Comparison of ENCODE assay signal across 20 mouse cellular contexts in genomic region chr6:41706275-41706674, GRCm38 (mm10). TPM values are rescaled to one million over a fixed set of nuclear protein-coding genes. Genes with fewer than 3 reads are reported as not detected.
DNase-seq lines count a peak whose midpoint lies in the region; ATAC-seq lines count a peak whose summit lies in the region.
"Had no signal": no experiment of that assay in that cellular context is flagged by ENCODE, and none has a peak within 500 bp of the region (broad histone marks: within the 10 kb centered on the region; RNA-seq: fewer than 3 reads in every experiment).

No protein-coding gene starts in this region.

- H3K9me3 ChIP-seq in forebrain, embryonic 11.5 days (ENCODE audit: control insufficient read depth, low read length), result no peaks in the 10 kb centered on the region
- H3K9me3 ChIP-seq in forebrain, embryonic 16.5 days (ENCODE audit: control insufficient read depth, low read length), result no peaks in the 10 kb centered on the region
- H3K9me3 ChIP-seq in intestine, embryonic 16.5 days (ENCODE audit: control insufficient read depth, low read length), result no peaks in the 10 kb centered on the region
- H3K9me3 ChIP-seq: forebrain, embryonic 13.5 days; limb, embryonic 15.5 days had no signal

- H3K27ac ChIP-seq in forebrain, embryonic 11.5 days (ENCODE audit: low read depth, low read length), result no peak overlapping the region
- H3K27ac ChIP-seq in forebrain, embryonic 16.5 days (ENCODE audit: low read length), result no peak overlapping the region
- no peak overlapping the region for H3K27ac ChIP-seq in intestine, embryonic 16.5 days (ENCODE audit: low read length)
- H3K27ac ChIP-seq: forebrain, embryonic 13.5 days; limb, embryonic 15.5 days; macrophage had no signal

- no peak overlapping the region for H3K9ac ChIP-seq in forebrain, embryonic 11.5 days (ENCODE audit: low read length)
- H3K9ac ChIP-seq in forebrain, embryonic 16.5 days (replicated peaks; ENCODE audit: low read depth, low read length), result no peak overlapping the region
- H3K9ac ChIP-seq in intestine, embryonic 16.5 days (ENCODE audit: low read depth, low read length), result no peak overlapping the region
- H3K9ac ChIP-seq: forebrain, embryonic 13.5 days; limb, embryonic 15.5 days had no signal

- WGBS in forebrain, embryonic 11.5 days, result 94% methylated on average over 7 of the region's 7 CpGs
- 93% methylated on average over 7 of the region's 7 CpGs for WGBS in forebrain, embryonic 16.5 days
- 88% methylated on average over 7 of the region's 7 CpGs for WGBS in intestine, embryonic 16.5 days

- H3K27me3 ChIP-seq in forebrain, embryonic 11.5 days (ENCODE audit: control insufficient read depth, insufficient read depth, low read length), result no peaks in the 10 kb centered on the region
- H3K27me3 ChIP-seq in forebrain, embryonic 16.5 days (replicated peaks; ENCODE audit: control insufficient read depth, insufficient read depth, low read length), result no peaks in the 10 kb centered on the region
- H3K27me3 ChIP-seq in intestine, embryonic 16.5 days (replicated peaks; ENCODE audit: control insufficient read depth, insufficient read depth, low read length), result no peaks in the 10 kb centered on the region
- H3K27me3 ChIP-seq: forebrain, embryonic 13.5 days; limb, embryonic 15.5 days had no signal

- no peak overlapping the region for H3K4me2 ChIP-seq in forebrain, embryonic 11.5 days (ENCODE audit: low read depth, low read length, severe bottlenecking)
- H3K4me2 ChIP-seq in forebrain, embryonic 16.5 days (ENCODE audit: low read length), result no peak overlapping the region
- no peak overlapping the region for H3K4me2 ChIP-seq in intestine, embryonic 16.5 days (ENCODE audit: low read depth, low read length)
- H3K4me2 ChIP-seq: forebrain, embryonic 13.5 days; limb, embryonic 15.5 days had no signal

- no peak overlapping the region for H3K4me3 ChIP-seq in forebrain, embryonic 11.5 days (ENCODE audit: low read depth, low read length)
- no peak overlapping the region for H3K4me3 ChIP-seq in forebrain, embryonic 16.5 days (replicated peaks; ENCODE audit: low read length)
- H3K4me3 ChIP-seq in intestine, embryonic 16.5 days (ENCODE audit: low read length), result no peak overlapping the region
- H3K4me3 ChIP-seq: forebrain, embryonic 13.5 days; limb, embryonic 15.5 days had no signal

- peak; percentile 61; the same call in 1 of the 2 replicates for ATAC-seq in forebrain, embryonic 11.5 days (replicated peaks; ENCODE audit: low FRiP score)
- ATAC-seq in forebrain, embryonic 16.5 days, result no peak
- ATAC-seq in intestine, embryonic 16.5 days, result peak; percentile 84
- peak; percentile 45 for ATAC-seq in megakaryocyte progenitor cell, adult 5-6 weeks (replicated peaks; ENCODE audit: poor library complexity)
- ATAC-seq in granulocyte monocyte progenitor cell, adult 5-6 weeks (replicated peaks; ENCODE audit: poor library complexity, severe bottlenecking), result no peak
- ATAC-seq: forebrain, embryonic 13.5 days; inflammation-experienced regulatory T-cells, adult 6 months had no signal

- no peaks in the 10 kb centered on the region for H3K36me3 ChIP-seq in forebrain, embryonic 11.5 days (ENCODE audit: control insufficient read depth, insufficient read depth, low read length)
- no peaks in the 10 kb centered on the region for H3K36me3 ChIP-seq in forebrain, embryonic 16.5 days (ENCODE audit: control insufficient read depth, insufficient read depth)
- H3K36me3 ChIP-seq in intestine, embryonic 16.5 days (ENCODE audit: control insufficient read depth, insufficient read depth, low read length), result no peaks in the 10 kb centered on the region
- H3K36me3 ChIP-seq: limb, embryonic 15.5 days had no signal

- H3K4me1 ChIP-seq in forebrain, embryonic 11.5 days (replicated peaks; ENCODE audit: control insufficient read depth, insufficient read depth, low read length), result no peaks in the 10 kb centered on the region
- no peaks in the 10 kb centered on the region for H3K4me1 ChIP-seq in forebrain, embryonic 16.5 days (replicated peaks; ENCODE audit: control insufficient read depth, insufficient read depth, low read length)
- no peaks in the 10 kb centered on the region for H3K4me1 ChIP-seq in intestine, embryonic 16.5 days (ENCODE audit: control insufficient read depth, insufficient read depth, low read length)
- H3K4me1 ChIP-seq: forebrain, embryonic 13.5 days; limb, embryonic 15.5 days had no signal

- no peak for DNase-seq in forebrain, embryonic 11.5 days (ENCODE audit: low spot score)
- peak; percentile 57 for DNase-seq in MEL-GATA-1-ER (ENCODE audit: extremely low read depth, low read depth)
- DNase-seq in kidney, postnatal 10 days, result no peak
- no peak for DNase-seq in adrenal gland, adult (ENCODE audit: inconsistent age in 2 of 2, low spot score in 1 of 2)
- DNase-seq: adrenal gland, postnatal 25 days; cerebellum, adult 9-11 months; heart, postnatal 14 days; kidney, postnatal 36 days; right cerebral cortex, adult 18-20 months had no signal

RNA-seq across cellular contexts. Expression of gene Kel, which starts 2.1 kb away (rescaled TPM):
- polyA plus RNA-seq in forebrain, embryonic 11.5 days (2014; fragmentation: Nextera tagmentation; extraction: Ambion mirVana), result 11.9 and 12.9 TPM in 2 replicates
- polyA plus RNA-seq in forebrain, embryonic 16.5 days (2015; fragmentation: Nextera tagmentation; extraction: Ambion mirVana), result 0.29 and 0.48 TPM in 2 replicates
- 3.4 and 5.5 TPM in 2 replicates for polyA plus RNA-seq in intestine, embryonic 16.5 days (2015; fragmentation: Nextera tagmentation; extraction: Ambion mirVana)
- 15.2 and 34.6 TPM in 2 replicates for total RNA-seq in megakaryocyte progenitor cell, adult 5-6 weeks (2015)
- 4.7 and 9.3 TPM in 2 replicates for total RNA-seq in megakaryocyte progenitor cell, adult 5-6 weeks (2017)
- total RNA-seq in granulocyte monocyte progenitor cell, adult 5-6 weeks (2014; fragmentation: Nextera tagmentation), result 0.98 and 13.5 TPM in 2 replicates
- total RNA-seq in granulocyte monocyte progenitor cell, adult 5-6 weeks (2017), result 0.13 and 1.7 TPM in 2 replicates
- total RNA-seq: adrenal gland, postnatal 25 days; gastrocnemius, adult 8-10 months; left cerebral cortex, adult 18-20 months had no signal
- polyA plus RNA-seq: inflammation-experienced regulatory T-cells, adult 6 months; macrophage had no signal

RNA-seq across cellular contexts. Expression of gene Llcfc1, which starts 22.0 kb away (rescaled TPM):
- not detected in 2 replicates for polyA plus RNA-seq in forebrain, embryonic 11.5 days (2014; fragmentation: Nextera tagmentation; extraction: Ambion mirVana)
- not detected in 2 replicates for polyA plus RNA-seq in forebrain, embryonic 16.5 days (2015; fragmentation: Nextera tagmentation; extraction: Ambion mirVana)
- polyA plus RNA-seq in intestine, embryonic 16.5 days (2015; fragmentation: Nextera tagmentation; extraction: Ambion mirVana), result 1.1 and 1.6 TPM in 2 replicates
- total RNA-seq in megakaryocyte progenitor cell, adult 5-6 weeks (2015), result not detected in 2 replicates
- total RNA-seq in megakaryocyte progenitor cell, adult 5-6 weeks (2017), result not detected in 2 replicates
- not detected in 2 replicates for total RNA-seq in granulocyte monocyte progenitor cell, adult 5-6 weeks (2014; fragmentation: Nextera tagmentation)
- not detected in 2 replicates for total RNA-seq in granulocyte monocyte progenitor cell, adult 5-6 weeks (2017)
- total RNA-seq: adrenal gland, postnatal 25 days; gastrocnemius, adult 8-10 months; heart, postnatal 14 days; left cerebral cortex, adult 18-20 months had no signal
- polyA plus RNA-seq: forebrain, embryonic 13.5 days; inflammation-experienced regulatory T-cells, adult 6 months; limb, embryonic 15.5 days; macrophage; neural tube, embryonic 14.5 days had no signal

RNA-seq across cellular contexts. Expression of gene Trpv5, which starts 25.7 kb away (rescaled TPM):
- polyA plus RNA-seq in forebrain, embryonic 11.5 days (2014; fragmentation: Nextera tagmentation; extraction: Ambion mirVana), result not detected in 2 replicates
- polyA plus RNA-seq in forebrain, embryonic 16.5 days (2015; fragmentation: Nextera tagmentation; extraction: Ambion mirVana), result not detected in 2 replicates
- polyA plus RNA-seq in intestine, embryonic 16.5 days (2015; fragmentation: Nextera tagmentation; extraction: Ambion mirVana), result 0.11 and 0.13 TPM in 2 replicates
- 0.10 TPM in 1 of 2 replicates, not detected in the other for total RNA-seq in megakaryocyte progenitor cell, adult 5-6 weeks (2015)
- total RNA-seq in megakaryocyte progenitor cell, adult 5-6 weeks (2017), result not detected in 2 replicates
- not detected in 2 replicates for total RNA-seq in granulocyte monocyte progenitor cell, adult 5-6 weeks (2014; fragmentation: Nextera tagmentation)
- not detected in 2 replicates for total RNA-seq in granulocyte monocyte progenitor cell, adult 5-6 weeks (2017)
- total RNA-seq: adrenal gland, postnatal 25 days; gastrocnemius, adult 8-10 months; heart, postnatal 14 days; left cerebral cortex, adult 18-20 months had no signal
- polyA plus RNA-seq: forebrain, embryonic 13.5 days; inflammation-experienced regulatory T-cells, adult 6 months; limb, embryonic 15.5 days; macrophage; neural tube, embryonic 14.5 days had no signal

Comparison
In these comparisons a context has a peak if more than half of its experiments do, and no peak if none do; other contexts are left out.
1. ATAC-seq: peak in forebrain, embryonic 11.5 days (single experiment), intestine, embryonic 16.5 days (single experiment) and megakaryocyte progenitor cell, adult 5-6 weeks (single experiment); none in forebrain, embryonic 16.5 days (single experiment) and granulocyte monocyte progenitor cell, adult 5-6 weeks (single experiment).